12 mouse cellular contexts compared by ENCODE assay signal in the genomic region with DNA sequence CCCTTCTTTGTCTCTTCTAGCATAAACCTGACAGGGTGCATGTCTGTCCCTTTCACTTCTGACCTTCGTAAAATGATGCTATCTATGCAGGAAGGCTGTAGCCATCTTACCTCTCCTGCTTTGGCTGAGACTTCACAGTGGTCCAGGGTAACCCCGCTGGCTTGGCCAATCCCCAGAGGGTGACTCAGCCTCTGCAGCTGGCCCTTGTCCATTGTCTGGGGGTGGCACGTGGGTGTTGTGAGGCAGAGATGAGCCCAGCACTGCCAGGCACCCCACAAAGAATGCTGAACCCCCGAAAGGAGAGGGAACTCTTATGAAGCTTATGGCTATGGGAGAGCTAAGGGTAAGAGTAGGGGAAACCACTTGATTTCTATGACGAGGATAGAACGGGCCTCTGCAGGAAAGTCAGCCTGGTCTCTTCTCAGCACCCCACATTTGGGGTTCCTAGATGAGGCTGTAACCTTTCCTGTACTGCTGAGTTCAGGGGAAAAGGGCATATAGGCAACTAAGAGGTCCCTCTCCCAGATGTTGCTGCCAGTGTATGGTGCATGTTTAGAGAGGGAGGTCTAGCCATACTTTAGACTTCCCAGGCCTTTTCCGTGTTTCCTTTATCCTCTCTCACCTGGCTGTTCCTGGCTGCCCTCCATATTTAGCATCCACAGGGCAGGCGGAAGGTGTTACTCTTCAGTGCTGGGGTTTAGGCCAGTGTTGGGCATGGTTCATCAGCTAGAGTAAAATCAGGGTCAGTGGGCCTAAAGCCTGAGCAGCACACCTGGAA. TPM values are rescaled to one million over a fixed set of nuclear protein-coding genes. Genes with fewer than 3 reads are reported as not detected.
A peak's percentile ranks its signal among the peaks of the same experiment; 100 is the strongest.
DNase-seq lines count a peak whose midpoint lies in the region.
"Had no signal": no experiment of that assay in that cellular context is flagged by ENCODE, and none has a peak within 500 bp of the region (broad histone marks: within the 10 kb centered on the region; RNA-seq: fewer than 3 reads in every experiment).

No protein-coding gene starts in this region.

- DNase-seq in adrenal gland, adult (ENCODE audit: inconsistent age in 2 of 2, low spot score in 1 of 2), result peak; percentile 73 to 74
- no peak for DNase-seq in adrenal gland, postnatal 4 days (ENCODE audit: low spot score in 2 of 2)
- peak; percentile 51 to 73 for DNase-seq in layer of hippocampus, adult 18-20 months (ENCODE audit: low spot score in 2 of 2)
- DNase-seq in layer of hippocampus, postnatal 14 days (ENCODE audit: low spot score in 2 of 2), result no peak
- DNase-seq in adrenal gland, postnatal 25 days, result peak; percentile 48
- DNase-seq in layer of hippocampus, adult 8-10 months (ENCODE audit: low spot score in 2 of 2), result peak; percentile 78 to 82
- DNase-seq in urinary bladder, postnatal 25 days (ENCODE audit: low spot score), result no peak
- DNase-seq in ovary, postnatal 14 days (ENCODE audit: low spot score), result no peak
- DNase-seq: gastrocnemius, postnatal 25 days; kidney, adult 9 months had no signal

RNA-seq across cellular contexts. Expression of gene Mtmr4, which starts 9.8 kb away (rescaled TPM):
- 10 to 100 TPM; 29.1 to 33.1 TPM for total RNA-seq in adrenal gland, postnatal 4 days (2021)
- 10 to 100 TPM; 91.7 to 96.4 TPM for total RNA-seq in layer of hippocampus, adult 18-20 months (2021)
- total RNA-seq in layer of hippocampus, postnatal 14 days (2021), result 10 to 100 TPM; 80.4 to 95.4 TPM
- total RNA-seq in adrenal gland, postnatal 25 days (2021), result 25.3 and 33.2 TPM in 2 replicates
- 100 to 1,000 TPM in 1 of 4 experiments, 10 to 100 TPM in 3; 75.1 to 105 (median 86.8) TPM for total RNA-seq in layer of hippocampus, adult 8-10 months (2022)

RNA-seq across cellular contexts. Expression of gene Sept4, which starts 13.4 kb away (rescaled TPM):
- 10 to 100 TPM; 39.7 to 47.5 TPM for total RNA-seq in adrenal gland, postnatal 4 days (2021)
- total RNA-seq in layer of hippocampus, adult 18-20 months (2021), result 100 to 1,000 TPM; 172 to 222 TPM
- total RNA-seq in layer of hippocampus, postnatal 14 days (2021), result 100 to 1,000 TPM in 1 of 2 experiments, 10 to 100 TPM in 1; 98.9 to 116 TPM
- total RNA-seq in adrenal gland, postnatal 25 days (2021), result 24.3 and 38.6 TPM in 2 replicates
- 100 to 1,000 TPM; 174 to 201 (median 193) TPM for total RNA-seq in layer of hippocampus, adult 8-10 months (2022)

RNA-seq across cellular contexts. Expression of gene Gm11492, which starts 15.7 kb away (rescaled TPM):
- not detected for total RNA-seq in adrenal gland, postnatal 4 days (2021)
- total RNA-seq in layer of hippocampus, adult 18-20 months (2021), result not detected
- total RNA-seq in layer of hippocampus, postnatal 14 days (2021), result not detected
- total RNA-seq in adrenal gland, postnatal 25 days (2021), result not detected in 2 replicates
- not detected for total RNA-seq in layer of hippocampus, adult 8-10 months (2022)
- total RNA-seq: gastrocnemius, postnatal 25 days; hematopoietic stem cell, adult 5-6 weeks; MEL had no signal

RNA-seq across cellular contexts. Expression of gene Hsf5, which starts 34.8 kb away (rescaled TPM):
- under 1 TPM; 0.17 TPM for total RNA-seq in adrenal gland, postnatal 4 days (2021)
- total RNA-seq in layer of hippocampus, adult 18-20 months (2021), result under 1 TPM; 0.47 to 0.66 TPM
- total RNA-seq in layer of hippocampus, postnatal 14 days (2021), result under 1 TPM; 0.43 to 0.60 TPM
- 0.09 and 0.24 TPM in 2 replicates for total RNA-seq in adrenal gland, postnatal 25 days (2021)
- total RNA-seq in layer of hippocampus, adult 8-10 months (2022), result under 1 TPM; 0.45 to 0.77 (median 0.57) TPM
- total RNA-seq: gastrocnemius, postnatal 25 days; hematopoietic stem cell, adult 5-6 weeks; MEL had no signal

Comparison
In these comparisons a context has a peak if more than half of its experiments do, and no peak if none do; other contexts are left out.
1. DNase-seq: peak in adrenal gland, adult (2 of 2), layer of hippocampus, adult 18-20 months (2 of 2), adrenal gland, postnatal 25 days (single experiment) and layer of hippocampus, adult 8-10 months (2 of 2); none in adrenal gland, postnatal 4 days (0 of 2), layer of hippocampus, postnatal 14 days (0 of 2), urinary bladder, postnatal 25 days (single experiment) and ovary, postnatal 14 days (single experiment).